Mouse (Mus musculus): Measurements from ENCODE around the gene Afg1l.

DNA sequence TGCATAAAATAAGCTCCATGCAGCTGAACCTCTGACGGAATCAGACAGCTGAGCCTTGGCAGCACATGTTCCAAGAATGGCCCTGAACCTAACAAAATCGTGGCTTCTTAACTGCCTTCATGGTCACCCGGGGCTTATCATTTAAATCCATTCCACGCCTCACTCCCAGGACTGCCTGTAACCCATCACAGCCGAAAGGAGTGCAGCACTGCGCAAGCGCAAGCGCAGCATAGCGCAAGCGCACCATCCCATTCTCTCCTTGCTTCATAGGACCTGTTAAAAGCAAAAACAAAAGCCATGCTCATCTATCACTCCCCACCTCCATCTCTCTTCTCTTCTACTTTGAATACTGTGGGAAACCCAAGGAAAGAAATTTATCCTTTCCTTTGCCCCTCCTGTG is 114.1 kb downstream of the Afg1l start:
- TF ChIP-seq CTCF (conservative IDR thresholded peaks at IDR 0.05; ENCODE audit: insufficient read depth, insufficient read length, low read depth, low read length) = no peak
- no peak for TF ChIP-seq POLR2A (IDR thresholded peaks at IDR 0.05; ENCODE audit: low read depth, low read length)

Data from kidney, adult 2 months (tissue).